8 mouse cellular contexts compared by ENCODE assay signal in the genomic region with DNA sequence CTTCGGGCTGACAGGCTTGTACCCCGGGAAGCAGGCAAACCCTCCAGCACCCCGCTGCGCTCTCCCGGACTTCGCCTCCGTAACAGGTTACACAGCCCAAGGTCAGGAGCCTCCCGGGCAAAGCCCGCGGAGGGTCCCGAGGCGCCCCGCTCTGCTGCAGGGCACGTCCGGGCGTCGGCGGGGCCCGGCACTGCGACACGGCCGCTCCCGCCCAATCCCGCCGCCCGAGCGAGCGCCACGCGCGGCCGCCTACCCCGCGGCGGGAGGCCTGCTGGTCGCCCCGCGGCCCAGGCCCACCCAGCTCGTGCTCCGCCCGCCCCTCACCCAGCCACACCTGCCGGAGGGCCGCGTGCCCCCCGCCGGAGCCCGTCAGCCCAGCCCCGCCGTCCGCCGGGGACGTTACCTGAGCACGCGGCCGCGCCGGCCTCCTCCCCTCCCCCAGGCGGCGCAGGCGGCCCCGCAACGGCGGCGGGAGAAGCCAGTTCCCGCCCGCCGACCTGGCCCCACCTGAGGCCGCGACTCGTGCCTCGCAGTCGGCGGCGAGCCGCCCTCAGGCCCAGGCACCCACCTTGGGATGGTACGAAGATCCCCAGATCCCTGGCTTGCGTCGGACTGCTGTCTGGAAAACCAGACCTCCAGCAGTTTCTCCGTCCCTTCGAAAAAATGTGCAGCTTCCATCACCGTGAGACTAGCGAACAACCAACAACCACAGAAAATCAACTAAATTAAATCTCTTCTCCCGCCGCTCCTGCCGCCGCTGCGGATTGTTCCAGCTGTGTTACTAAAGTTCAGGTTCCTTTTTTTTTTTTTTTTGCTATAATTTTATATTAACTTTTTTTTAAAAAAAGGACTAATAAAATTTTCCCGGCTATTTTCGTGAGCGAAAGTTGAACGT. TPM values are rescaled to one million over a fixed set of nuclear protein-coding genes. Genes with fewer than 3 reads are reported as not detected.
DNase-seq lines count a peak whose midpoint lies in the region; ATAC-seq and TF ChIP-seq lines count a peak whose summit lies in the region.
"Not testable (repeated sequence)": the region's sequence is repeated elsewhere in the genome, so short reads cannot be mapped to it uniquely, and the experiment has no call there.

No protein-coding gene starts in this region.

- TF ChIP-seq CTCF in MEL (IDR thresholded peaks at IDR 0.05 in 2 of 3, conservative IDR thresholded peaks at IDR 0.05 in 1 of 3; ENCODE audit: control insufficient read depth in 1 of 3, insufficient read depth in 1 of 3, low read depth in 2 of 3, low read length in 3 of 3, poor library complexity in 1 of 3, severe bottlenecking in 1 of 3); cerebellum, adult 2 months (IDR thresholded peaks at IDR 0.05; ENCODE audit: borderline replicate concordance, insufficient read depth, low read depth, low read length); olfactory bulb, adult 2 months (IDR thresholded peaks at IDR 0.05; ENCODE audit: insufficient read depth, low read depth, low read length): not testable (repeated sequence)

- H3K9ac ChIP-seq in MEL (ENCODE audit: control insufficient read depth, low read depth, low read length, poor library complexity, severe bottlenecking) = peak overlapping the region; percentile 85
- peak overlapping the region; percentile 86 for H3K9ac ChIP-seq in forebrain, embryonic 15.5 days (replicated peaks)
- H3K9ac ChIP-seq in lung, embryonic 16.5 days (ENCODE audit: low read length) = peak overlapping the region; percentile 92

- WGBS in cerebellum, adult 2 months = under 1% methylated on average over 73 of the region's 91 CpGs
- WGBS in forebrain, embryonic 15.5 days = under 1% methylated on average over 54 of the region's 91 CpGs
- under 1% methylated on average over 85 of the region's 91 CpGs for WGBS in hindbrain, embryonic 10.5 days
- under 1% methylated on average over 55 of the region's 91 CpGs for WGBS in lung, embryonic 16.5 days
- WGBS in olfactory bulb, adult 2 months = under 1% methylated on average over 81 of the region's 91 CpGs

- peak; percentile 45 for DNase-seq in MEL (ENCODE audit: low read depth, low spot score)
- peak; percentile 68 to 76 for DNase-seq in cerebellum, adult 2 months
- peak; percentile 56 for DNase-seq in hindbrain, embryonic 10.5 days (ENCODE audit: low spot score)
- DNase-seq in layer of hippocampus, postnatal 10 days (ENCODE audit: low spot score in 2 of 2) = peak; percentile 47 to 57
- DNase-seq in testis, postnatal 14 days (ENCODE audit: low spot score) = peak; percentile 78

- peak overlapping the region; percentile 69 for H3K27ac ChIP-seq in MEL (ENCODE audit: control insufficient read depth, low read depth, low read length)
- peak overlapping the region; percentile 62 for H3K27ac ChIP-seq in cerebellum, adult 2 months (ENCODE audit: insufficient read depth, low read length)
- peak overlapping the region; percentile 92 for H3K27ac ChIP-seq in forebrain, embryonic 15.5 days (replicated peaks)
- H3K27ac ChIP-seq in hindbrain, embryonic 10.5 days = peak overlapping the region; percentile 99
- peak overlapping the region; percentile 90 for H3K27ac ChIP-seq in lung, embryonic 16.5 days (ENCODE audit: low read length)
- peak overlapping the region; percentile 6; the same call in 1 of the 2 replicates for H3K27ac ChIP-seq in olfactory bulb, adult 2 months (ENCODE audit: insufficient read depth, low read depth, low read length)

- H3K4me3 ChIP-seq in MEL (ENCODE audit: control insufficient read depth in 1 of 2, insufficient read depth in 1 of 2, low read depth in 2 of 2, low read length in 2 of 2) = peak overlapping the region; percentile 71 to 96
- H3K4me3 ChIP-seq in cerebellum, adult 2 months (replicated peaks; ENCODE audit: insufficient read depth, low read depth, low read length) = peak overlapping the region; percentile 82
- H3K4me3 ChIP-seq in forebrain, embryonic 15.5 days = peak overlapping the region; percentile 84
- peak overlapping the region; percentile 96 for H3K4me3 ChIP-seq in hindbrain, embryonic 10.5 days
- peak overlapping the region; percentile 75 for H3K4me3 ChIP-seq in lung, embryonic 16.5 days (ENCODE audit: low read length)
- H3K4me3 ChIP-seq in olfactory bulb, adult 2 months (ENCODE audit: insufficient read depth, low read depth, low read length) = peak overlapping the region; percentile 71

- peaks cover 56% of the 10 kb centered on the region for H3K79me2 ChIP-seq in MEL (ENCODE audit: control insufficient read depth, insufficient read depth, low read length, poor library complexity)

- ATAC-seq in forebrain, embryonic 15.5 days (replicated peaks) = peak; percentile 29
- peak; percentile 26 for ATAC-seq in lung, embryonic 16.5 days (ENCODE audit: low read depth)

- H3K36me3 ChIP-seq in MEL (ENCODE audit: control insufficient read depth in 1 of 2, insufficient read depth in 2 of 2, low read length in 2 of 2) = peaks cover 0 to 29% of the 10 kb centered on the region in 2 experiments; a peak in 2 of 4 replicates
- not testable (repeated sequence) for H3K36me3 ChIP-seq in forebrain, embryonic 15.5 days; lung, embryonic 16.5 days (ENCODE audit: control insufficient read depth, insufficient read depth, low read length)
- peaks cover 15% of the 10 kb centered on the region for H3K36me3 ChIP-seq in hindbrain, embryonic 10.5 days

- not testable (repeated sequence) for TF ChIP-seq RAD21 in MEL (IDR thresholded peaks at IDR 0.05; ENCODE audit: low read depth, low read length)

- peak in 1 of 2 experiments; percentile 86; a peak in 3 of 4 replicates for TF ChIP-seq POLR2A in MEL (IDR thresholded peaks at IDR 0.05; ENCODE audit: control insufficient read depth in 1 of 2, insufficient read depth in 1 of 2, low read depth in 1 of 2, low read length in 2 of 2, poor library complexity in 1 of 2)
- not testable (repeated sequence) for TF ChIP-seq POLR2A in cerebellum, adult 2 months (IDR thresholded peaks at IDR 0.05; ENCODE audit: borderline replicate concordance, insufficient read depth, low read length); olfactory bulb, adult 2 months (IDR thresholded peaks at IDR 0.05; ENCODE audit: insufficient read depth, low read depth, low read length)

- TF ChIP-seq EP300 in MEL (IDR thresholded peaks at IDR 0.05; ENCODE audit: low read depth in 1 of 2, low read length in 2 of 2) = not testable (repeated sequence)

- H3K4me1 ChIP-seq in MEL (ENCODE audit: control insufficient read depth in 1 of 2, insufficient read depth in 2 of 2, low read length in 2 of 2) = peaks cover 11 to 15% of the 10 kb centered on the region in 2 experiments; a peak in 3 of 4 replicates
- H3K4me1 ChIP-seq in cerebellum, adult 2 months (ENCODE audit: control insufficient read depth, insufficient read depth, low read length); olfactory bulb, adult 2 months (ENCODE audit: control insufficient read depth, insufficient read depth, low read length): not testable (repeated sequence)
- peaks cover 23% of the 10 kb centered on the region for H3K4me1 ChIP-seq in forebrain, embryonic 15.5 days
- H3K4me1 ChIP-seq in hindbrain, embryonic 10.5 days (replicated peaks) = peaks cover 31% of the 10 kb centered on the region
- peaks cover 18% of the 10 kb centered on the region for H3K4me1 ChIP-seq in lung, embryonic 16.5 days (replicated peaks; ENCODE audit: control insufficient read depth, insufficient read depth, low read length)

- not testable (repeated sequence) for H3K9me3 ChIP-seq in MEL (replicated peaks; ENCODE audit: insufficient read depth, low read length); forebrain, embryonic 15.5 days; hindbrain, embryonic 10.5 days; lung, embryonic 16.5 days (ENCODE audit: control insufficient read depth, low read length)

- H3K27me3 ChIP-seq in MEL (ENCODE audit: control insufficient read depth in 1 of 2, insufficient read depth in 2 of 2, low read length in 2 of 2); cerebellum, adult 2 months (ENCODE audit: control insufficient read depth, insufficient read depth, low read length); forebrain, embryonic 15.5 days; hindbrain, embryonic 10.5 days (ENCODE audit: insufficient read depth, poor library complexity, severe bottlenecking); lung, embryonic 16.5 days (ENCODE audit: control insufficient read depth, insufficient read depth, low read depth, low read length): not testable (repeated sequence)

- peak overlapping the region; percentile 62 for H3K4me2 ChIP-seq in forebrain, embryonic 15.5 days (replicated peaks)
- H3K4me2 ChIP-seq in lung, embryonic 16.5 days (ENCODE audit: low read depth, low read length) = peak overlapping the region; percentile 77

RNA-seq across cellular contexts. Expression of gene Amd1, which starts 0.6 kb away (rescaled TPM):
- 84.7 and 102 TPM in 2 replicates for total RNA-seq in MEL (2012; rRNA removed)
- 10 to 100 TPM in 1 of 2 experiments, not detected in 1; 81.2 TPM for polyA plus RNA-seq in MEL (2012; ENCODE audit: insufficient read depth in 1 of 2, insufficient read length in 2 of 2, low read depth in 1 of 2, low replicate concordance in 2 of 2, missing spikeins in 1 of 2)
- polyA plus RNA-seq in cerebellum, adult 2 months (2012; rRNA removed) = 113 and 114 TPM in 2 replicates
- polyA plus RNA-seq in forebrain, embryonic 15.5 days (2015; fragmentation: Nextera tagmentation; extraction: Ambion mirVana) = 41.8 and 43.2 TPM in 2 replicates
- 59.0 and 74.9 TPM in 2 replicates for polyA plus RNA-seq in hindbrain, embryonic 10.5 days (2016; fragmentation: Nextera tagmentation; extraction: Ambion mirVana)
- 10 to 100 TPM; 43.2 to 48.9 TPM for total RNA-seq in layer of hippocampus, postnatal 10 days (2021)
- polyA plus RNA-seq in lung, embryonic 16.5 days (2015; fragmentation: Nextera tagmentation; extraction: Ambion mirVana) = 49.0 and 53.2 TPM in 2 replicates
- polyA plus RNA-seq in olfactory bulb, adult 2 months (2012; ENCODE audit: insufficient read depth, insufficient read length, low replicate concordance, missing spikeins) = not detected in 2 replicates

RNA-seq across cellular contexts. Expression of gene Cdk19, which starts 37.9 kb away (rescaled TPM):
- 2.8 and 4.8 TPM in 2 replicates for total RNA-seq in MEL (2012; rRNA removed)
- polyA plus RNA-seq in MEL (2012; ENCODE audit: insufficient read depth in 1 of 2, insufficient read length in 2 of 2, low read depth in 1 of 2, low replicate concordance in 2 of 2, missing spikeins in 1 of 2) = 1 to 10 TPM in 1 of 2 experiments, not detected in 1; 8.2 TPM
- polyA plus RNA-seq in cerebellum, adult 2 months (2012; rRNA removed) = 44.7 and 45.9 TPM in 2 replicates
- polyA plus RNA-seq in forebrain, embryonic 15.5 days (2015; fragmentation: Nextera tagmentation; extraction: Ambion mirVana) = 18.9 and 19.7 TPM in 2 replicates
- 5.2 and 7.0 TPM in 2 replicates for polyA plus RNA-seq in hindbrain, embryonic 10.5 days (2016; fragmentation: Nextera tagmentation; extraction: Ambion mirVana)
- total RNA-seq in layer of hippocampus, postnatal 10 days (2021) = 10 to 100 TPM; 24.7 to 27.4 TPM
- polyA plus RNA-seq in lung, embryonic 16.5 days (2015; fragmentation: Nextera tagmentation; extraction: Ambion mirVana) = 9.8 and 11.3 TPM in 2 replicates
- polyA plus RNA-seq in olfactory bulb, adult 2 months (2012; ENCODE audit: insufficient read depth, insufficient read length, low replicate concordance, missing spikeins) = 114 TPM in 1 of 2 replicates, not detected in the other

RNA-seq across cellular contexts. Expression of gene Gtf3c6, which starts 43.5 kb away (rescaled TPM):
- total RNA-seq in MEL (2012; rRNA removed) = 41.6 and 42.0 TPM in 2 replicates
- 10 to 100 TPM in 1 of 2 experiments, not detected in 1; 56.6 TPM for polyA plus RNA-seq in MEL (2012; ENCODE audit: insufficient read depth in 1 of 2, insufficient read length in 2 of 2, low read depth in 1 of 2, low replicate concordance in 2 of 2, missing spikeins in 1 of 2)
- 28.1 and 33.2 TPM in 2 replicates for polyA plus RNA-seq in cerebellum, adult 2 months (2012; rRNA removed)
- 87.9 and 88.1 TPM in 2 replicates for polyA plus RNA-seq in forebrain, embryonic 15.5 days (2015; fragmentation: Nextera tagmentation; extraction: Ambion mirVana)
- 140 and 144 TPM in 2 replicates for polyA plus RNA-seq in hindbrain, embryonic 10.5 days (2016; fragmentation: Nextera tagmentation; extraction: Ambion mirVana)
- total RNA-seq in layer of hippocampus, postnatal 10 days (2021) = 10 to 100 TPM; 29.2 to 33.8 TPM
- 77.4 and 82.7 TPM in 2 replicates for polyA plus RNA-seq in lung, embryonic 16.5 days (2015; fragmentation: Nextera tagmentation; extraction: Ambion mirVana)
- polyA plus RNA-seq in olfactory bulb, adult 2 months (2012; ENCODE audit: insufficient read depth, insufficient read length, low replicate concordance, missing spikeins) = not detected in 2 replicates

RNA-seq across cellular contexts. Expression of gene Rpf2, which starts 54.6 kb away (rescaled TPM):
- 104 and 122 TPM in 2 replicates for total RNA-seq in MEL (2012; rRNA removed)
- 10 to 100 TPM in 1 of 2 experiments, not detected in 1; 92.8 TPM for polyA plus RNA-seq in MEL (2012; ENCODE audit: insufficient read depth in 1 of 2, insufficient read length in 2 of 2, low read depth in 1 of 2, low replicate concordance in 2 of 2, missing spikeins in 1 of 2)
- 13.8 and 15.1 TPM in 2 replicates for polyA plus RNA-seq in cerebellum, adult 2 months (2012; rRNA removed)
- 72.9 and 80.1 TPM in 2 replicates for polyA plus RNA-seq in forebrain, embryonic 15.5 days (2015; fragmentation: Nextera tagmentation; extraction: Ambion mirVana)
- 74.8 and 91.8 TPM in 2 replicates for polyA plus RNA-seq in hindbrain, embryonic 10.5 days (2016; fragmentation: Nextera tagmentation; extraction: Ambion mirVana)
- total RNA-seq in layer of hippocampus, postnatal 10 days (2021) = 10 to 100 TPM; 28.1 to 35.3 TPM
- 50.6 and 52.4 TPM in 2 replicates for polyA plus RNA-seq in lung, embryonic 16.5 days (2015; fragmentation: Nextera tagmentation; extraction: Ambion mirVana)
- polyA plus RNA-seq in olfactory bulb, adult 2 months (2012; ENCODE audit: insufficient read depth, insufficient read length, low replicate concordance, missing spikeins) = not detected in 2 replicates

Comparison
In these comparisons a context has a peak if more than half of its experiments do, and no peak if none do; other contexts are left out.
1. Peak in every context shown above with its lines: DNase-seq, ATAC-seq, H3K4me3 ChIP-seq and H3K27ac ChIP-seq.
2. H3K27ac ChIP-seq: peak in every context shown above with its lines; median percentile 99 in hindbrain, embryonic 10.5 days; 92 in forebrain, embryonic 15.5 days; 90 in lung, embryonic 16.5 days; 69 in MEL; 62 in cerebellum, adult 2 months; 6 in olfactory bulb, adult 2 months.